Mouse (Mus musculus): ENCODE data around the gene Gm14296.
"Not testable (repeated sequence)": the region's sequence is repeated elsewhere in the genome, so short reads cannot be mapped to it uniquely, and the experiment has no call there.

The Gm14296 gene

GRCm38 (mm10) chr2:176927709-176928108 lies at the start of gene Gm14296:
Gene Gm14296 (minus strand): TSS chr2:176927809.
- DNase-seq (ENCODE audit: low spot score): not testable (repeated sequence)

- DNase-seq (ENCODE audit: low spot score): not testable (repeated sequence)
Observed at GRCm38 (mm10) chr2:176905464-176905863, 22.1 kb downstream of the Gm14296 start.

All from ovary, postnatal 36 days (tissue).